Mouse (Mus musculus) ES-E14 (cell line): Measurements from ENCODE around the gene Tra2a.

Experiments
- CHD2 ChIP-seq: IDR thresholded peaks from 2 replicates; pipeline ENCODE4 v1.6.1; 2014; ENCODE audit warnings: mild to moderate bottlenecking, low read depth, low read length, inconsistent platforms
- HCFC1 ChIP-seq: IDR thresholded peaks from 2 replicates; pipeline ENCODE4 v1.6.1; 2012; ENCODE audit warnings: low read length, inconsistent platforms, borderline replicate concordance; ENCODE audit not compliant: insufficient read depth
- MAFK ChIP-seq: IDR thresholded peaks from 2 replicates; pipeline ENCODE4 v1.6.1; 2014; ENCODE audit warnings: mild to moderate bottlenecking, low read depth, low read length, inconsistent platforms; ENCODE audit not compliant: insufficient read depth
- ZNF384 ChIP-seq: IDR thresholded peaks from 2 replicates; pipeline ENCODE4 v1.6.1; 2012; ENCODE audit warnings: low read depth, low read length, inconsistent platforms

GRCm38 (mm10) chr6:49208297-49208930 is 55.4 kb downstream of the Tra2a start:
- no peak for TF ChIP-seq ZNF384
- TF ChIP-seq CHD2 = no peak
- TF ChIP-seq HCFC1 = no peak
- TF ChIP-seq MAFK = no peak
